Mouse (Mus musculus): Measurements from ENCODE around the gene Rwdd1. TPM values are rescaled to one million over a fixed set of nuclear protein-coding genes. Genes with fewer than 3 reads are reported as not detected.
A peak's percentile ranks its signal among the peaks of the same experiment; 100 is the strongest.

Rwdd1 gene
- total RNA-seq, 2 experiments from 2014 or later, result 94.7 to 112 TPM

DNA sequence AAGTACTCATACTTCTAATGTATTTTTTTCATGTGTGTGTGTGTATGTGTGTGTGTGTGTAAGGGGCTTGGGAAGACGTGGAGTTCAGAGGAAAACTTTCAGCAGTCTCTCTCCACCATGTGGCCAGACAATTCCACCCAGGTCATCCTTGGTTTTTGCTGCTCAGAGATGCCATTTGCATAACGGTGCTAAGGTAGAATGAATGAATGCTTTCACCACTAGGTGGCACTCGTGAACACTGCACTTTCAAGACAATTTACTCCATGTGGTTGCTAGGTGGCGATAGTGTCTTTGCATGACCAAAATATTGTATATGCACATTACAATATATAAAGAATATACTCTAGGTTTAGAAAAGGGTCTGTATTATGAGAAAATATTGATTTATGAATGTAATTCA is 32.7 kb downstream of the Rwdd1 start:
- DNase-seq (ENCODE audit: low spot score in 2 of 2), result peak; percentile 70 to 75
- peak; percentile 97 for TF ChIP-seq CTCF (conservative IDR thresholded peaks at IDR 0.05)
- H3K27ac ChIP-seq, result no peak overlapping the region
- H3K4me3 ChIP-seq, result no peak overlapping the region

GRCm38 (mm10) chr10:33974781-33975494 is 44.5 kb downstream of the Rwdd1 start:
- no peak for TF ChIP-seq CTCF (conservative IDR thresholded peaks at IDR 0.05)
- Histone ChIP-seq H3K4me3 (no peak overlapping the region), H3K27ac (no peak overlapping the region)
- DNase-seq (ENCODE audit: low spot score in 2 of 2), result no peak

GRCm38 (mm10) chr10:33952509-33952908 is 66.9 kb downstream of the Rwdd1 start:
- TF ChIP-seq CTCF (conservative IDR thresholded peaks at IDR 0.05), result peak; percentile 11; the same call in 1 of the 2 replicates
- Histone ChIP-seq H3K4me3 (no peak overlapping the region), H3K27ac (no peak overlapping the region)
- DNase-seq (ENCODE audit: low spot score in 2 of 2), result no peak

GRCm38 (mm10) chr10:33950803-33951583 is 68.4 kb downstream of the Rwdd1 start, which contains the start of gene Zup1:
Gene Zup1, minus strand, starts transcription at chr10:33951269.
- peak within 1 kb of the TSS; percentile 87 for H3K4me3 ChIP-seq
- H3K27ac ChIP-seq, result peak within 1 kb of the TSS; percentile 87
- DNase-seq (ENCODE audit: low spot score in 2 of 2), result peak; percentile 84 to 85
- no peak for TF ChIP-seq CTCF (conservative IDR thresholded peaks at IDR 0.05)

Other genes starting within 250 kb of the Rwdd1 start
- gene Sult3a2, start 232.9 kb downstream of the Rwdd1 start, total RNA-seq (2021), result 1 to 10 TPM; 1.3 to 1.6 TPM
- gene Sult3a1, start 161.9 kb downstream of the Rwdd1 start, total RNA-seq (2021), result not detected
- gene Rsph4a, start 114.5 kb downstream of the Rwdd1 start, total RNA-seq (2021), result 1 to 10 TPM; 5.6 to 5.8 TPM
- 10 to 100 TPM; 17.1 to 19.5 TPM for gene Zup1, start 68.4 kb downstream of the Rwdd1 start, total RNA-seq (2021)
- under 1 TPM in 1 of 2 experiments, not detected in 1; 0.39 TPM for gene Trappc3l, start 18.0 kb upstream of the Rwdd1 start, total RNA-seq (2021)
- not detected for gene Calhm4, start 24.7 kb upstream of the Rwdd1 start, total RNA-seq (2021)
- gene Calhm5, start 76.9 kb upstream of the Rwdd1 start, total RNA-seq (2021), result 1 to 10 TPM; 3.9 to 4.7 TPM
- gene Calhm6, start 108.4 kb upstream of the Rwdd1 start, total RNA-seq (2021), result under 1 TPM; 0.44 to 0.56 TPM
- gene Dse, start 188.1 kb upstream of the Rwdd1 start, total RNA-seq (2021), result 1 to 10 TPM; 6.2 to 7.3 TPM

All from layer of hippocampus, adult 2 months (tissue).